Mouse (Mus musculus): ENCODE measurements around the gene Nptx1.

Nptx1 gene

GRCm38 (mm10) chr11:119547183-119547921, at the start of gene Nptx1:
Gene Nptx1 (minus strand): TSS chr11:119547753.
- DNase-seq (ENCODE audit: low spot score) = no peak

GRCm38 (mm10) chr11:119593966-119594365, 46.4 kb upstream of the Nptx1 start:
- DNase-seq (ENCODE audit: low spot score) = no peak

GRCm38 (mm10) chr11:119589242-119589641, 41.7 kb upstream of the Nptx1 start:
- peak; percentile 25 for DNase-seq (ENCODE audit: low spot score)

- no peak for DNase-seq (ENCODE audit: low spot score)
These were observed 39.6 kb upstream of the Nptx1 start for GRCm38 (mm10) chr11:119587112-119587511.

- DNase-seq (ENCODE audit: low spot score) = no peak
These were observed 39.0 kb upstream of the Nptx1 start for GRCm38 (mm10) chr11:119586511-119586910.

DNA sequence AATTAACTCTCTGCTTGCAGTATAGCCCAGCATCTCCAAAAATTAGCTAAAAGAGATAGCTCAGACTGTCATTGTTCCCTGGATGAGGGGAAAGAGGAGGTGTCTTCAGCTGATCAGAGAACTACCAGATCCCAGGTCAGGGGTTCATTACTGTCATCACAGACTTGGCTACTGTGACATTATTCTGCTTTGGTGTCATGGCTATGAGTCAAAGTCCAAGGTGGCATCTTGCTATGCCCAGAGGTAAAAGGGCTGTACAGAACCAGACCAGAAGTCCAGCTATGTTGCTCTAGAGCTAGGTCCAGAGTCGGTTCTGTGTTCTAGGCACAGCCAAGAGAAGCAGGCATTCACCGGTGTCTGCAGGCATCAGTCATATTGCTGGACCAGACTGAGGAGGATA, 30.2 kb upstream of the Nptx1 start:
- DNase-seq (ENCODE audit: low spot score) = no peak

GRCm38 (mm10) chr11:119576855-119577254, 29.3 kb upstream of the Nptx1 start:
- DNase-seq (ENCODE audit: low spot score) = no peak

DNA sequence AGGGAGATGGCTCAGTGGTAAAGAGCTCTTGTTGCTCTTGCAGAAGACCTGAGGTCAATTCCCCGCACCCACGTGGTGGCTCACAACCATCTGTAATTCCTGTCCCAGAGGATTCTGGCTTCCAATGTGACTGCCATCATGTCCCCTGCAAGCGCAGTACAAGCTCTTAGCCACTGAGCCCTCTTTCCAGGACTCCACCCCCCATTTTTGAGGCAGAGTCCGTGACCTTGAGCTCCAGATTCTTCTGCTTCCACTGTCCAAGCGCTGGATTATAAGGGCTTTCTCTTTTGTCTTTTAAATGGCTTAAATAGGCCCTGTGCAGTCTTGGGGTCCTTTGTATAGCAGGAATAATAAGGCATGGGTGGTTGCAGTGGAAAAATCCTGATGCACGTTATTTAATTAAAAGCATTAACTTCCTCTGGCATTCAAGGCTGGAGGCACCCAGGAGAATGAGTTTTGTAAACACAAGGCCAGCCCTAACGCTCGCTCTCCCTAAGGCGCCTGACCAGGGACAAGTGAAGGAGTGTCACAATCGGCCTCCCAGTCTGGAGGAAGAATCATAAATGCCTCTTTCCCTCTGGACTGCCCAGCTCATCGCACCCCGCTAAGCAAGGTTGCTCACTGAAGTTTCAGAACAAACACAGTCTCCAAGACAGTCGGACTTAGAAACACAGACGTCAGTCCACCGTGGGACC, 24.9 kb upstream of the Nptx1 start:
- no peak for DNase-seq (ENCODE audit: low spot score)

GRCm38 (mm10) chr11:119566188-119566587, 18.6 kb upstream of the Nptx1 start:
- DNase-seq (ENCODE audit: low spot score) = no peak

- DNase-seq (ENCODE audit: low spot score) = no peak
These were observed 18.1 kb upstream of the Nptx1 start for GRCm38 (mm10) chr11:119565684-119566083.

- DNase-seq (ENCODE audit: low spot score) = no peak
These were observed 17.5 kb upstream of the Nptx1 start for GRCm38 (mm10) chr11:119565021-119565420.

- no peak for DNase-seq (ENCODE audit: low spot score)
These were observed 16.8 kb upstream of the Nptx1 start for GRCm38 (mm10) chr11:119564383-119564782.

DNA sequence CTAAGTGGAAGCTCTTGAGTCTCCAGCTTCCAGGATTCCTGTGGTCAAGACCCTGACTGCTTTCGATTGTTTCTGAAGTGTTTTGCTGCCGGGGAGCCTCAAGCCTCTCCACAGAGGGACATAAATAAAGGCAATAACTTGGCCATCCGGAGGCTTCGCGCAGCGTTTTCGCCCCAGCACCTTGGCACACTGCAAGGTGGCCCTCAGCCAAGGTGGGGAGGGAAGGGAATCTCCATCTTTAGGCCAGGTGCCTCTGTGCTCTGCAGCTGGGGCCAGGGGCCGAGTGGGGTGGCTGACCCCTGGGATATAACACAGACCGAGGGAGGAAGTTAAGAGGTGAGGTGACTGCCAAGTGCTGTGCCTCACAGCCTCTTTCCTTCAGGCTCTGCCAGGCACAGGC, 15.6 kb upstream of the Nptx1 start:
- no peak for DNase-seq (ENCODE audit: low spot score)

DNA sequence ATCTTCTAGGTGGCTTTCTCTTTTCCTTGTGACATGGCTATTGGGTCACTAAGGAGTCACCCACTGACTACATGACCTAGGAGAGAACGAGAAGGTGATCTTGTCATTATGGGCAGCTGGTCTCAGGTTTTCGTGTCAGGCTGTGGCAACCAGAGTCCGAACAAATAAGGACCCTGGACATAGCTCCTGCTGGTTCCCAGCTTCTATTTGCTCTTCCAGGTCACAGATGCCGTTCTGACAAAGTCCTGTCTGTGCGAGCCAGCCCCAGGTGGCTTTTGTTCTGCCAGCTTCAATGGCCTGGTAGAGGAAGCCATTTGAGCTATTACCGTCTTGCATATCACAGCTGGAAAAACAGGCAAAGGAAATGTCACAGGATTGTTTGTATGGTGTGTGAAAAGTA, 14.7 kb upstream of the Nptx1 start:
- no peak for DNase-seq (ENCODE audit: low spot score)

DNA sequence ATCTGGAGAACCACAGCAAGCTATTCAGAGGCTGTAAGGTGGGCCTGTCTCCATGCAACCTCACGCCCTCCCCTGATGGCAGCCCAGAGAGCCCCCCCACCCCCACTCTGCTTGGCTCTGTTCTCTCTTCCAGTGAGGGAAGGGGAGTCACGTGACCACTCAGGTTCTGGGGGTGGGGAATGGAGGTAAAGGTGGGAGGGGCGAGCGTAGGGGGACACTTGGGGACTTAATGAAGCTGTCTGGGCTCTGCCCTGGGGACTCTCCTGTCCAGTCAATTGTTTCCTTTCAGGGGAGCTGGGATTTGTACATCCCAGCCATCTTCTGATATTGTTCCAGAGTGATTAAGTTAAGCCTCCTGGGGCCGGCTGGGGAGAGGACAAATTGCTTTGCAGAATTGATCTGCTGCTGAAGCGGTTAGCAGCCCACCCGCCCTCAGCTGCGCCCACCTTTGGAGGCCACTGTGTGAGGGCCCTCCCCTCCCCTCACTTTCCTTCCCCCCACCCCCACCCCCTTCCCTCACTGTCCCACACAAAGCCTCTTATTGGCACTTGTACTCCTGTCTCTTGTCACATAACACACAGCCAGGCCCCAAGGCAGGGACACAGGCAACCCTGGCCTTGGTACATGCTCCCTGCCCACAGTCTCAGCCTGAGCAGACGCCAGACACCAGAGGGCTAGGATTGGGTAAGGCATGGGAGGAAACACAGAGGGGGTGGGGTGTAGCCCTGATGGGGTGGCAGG, 11.5 kb upstream of the Nptx1 start:
- no peak for DNase-seq (ENCODE audit: low spot score)

GRCm38 (mm10) chr11:119557940-119558869, 10.7 kb upstream of the Nptx1 start:
- DNase-seq (ENCODE audit: low spot score) = no peak

GRCm38 (mm10) chr11:119555170-119555569, 7.6 kb upstream of the Nptx1 start:
- no peak for DNase-seq (ENCODE audit: low spot score)

DNA sequence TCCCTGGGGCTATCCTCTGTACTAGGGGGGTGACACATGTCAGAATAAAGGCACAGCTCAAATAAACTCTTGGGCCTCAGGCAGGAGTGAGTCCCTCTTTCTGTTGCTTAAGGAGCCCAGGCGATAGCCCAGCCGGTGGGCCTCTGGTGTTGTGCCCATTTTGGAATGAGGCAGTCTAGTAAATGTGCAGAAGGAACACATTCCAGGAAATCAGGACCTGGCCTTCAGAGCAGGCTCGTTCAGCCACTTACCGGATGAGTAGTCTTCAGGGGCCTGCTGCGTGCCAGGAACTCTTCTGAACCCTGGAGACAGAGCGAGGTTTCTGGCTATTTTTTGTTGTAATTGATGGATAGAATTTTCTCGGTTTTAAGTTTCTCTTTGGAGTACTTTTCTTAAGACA, 7.2 kb upstream of the Nptx1 start:
- DNase-seq (ENCODE audit: low spot score) = no peak

- DNase-seq (ENCODE audit: low spot score) = no peak
These were observed 5.6 kb upstream of the Nptx1 start for GRCm38 (mm10) chr11:119552902-119553802.

DNA sequence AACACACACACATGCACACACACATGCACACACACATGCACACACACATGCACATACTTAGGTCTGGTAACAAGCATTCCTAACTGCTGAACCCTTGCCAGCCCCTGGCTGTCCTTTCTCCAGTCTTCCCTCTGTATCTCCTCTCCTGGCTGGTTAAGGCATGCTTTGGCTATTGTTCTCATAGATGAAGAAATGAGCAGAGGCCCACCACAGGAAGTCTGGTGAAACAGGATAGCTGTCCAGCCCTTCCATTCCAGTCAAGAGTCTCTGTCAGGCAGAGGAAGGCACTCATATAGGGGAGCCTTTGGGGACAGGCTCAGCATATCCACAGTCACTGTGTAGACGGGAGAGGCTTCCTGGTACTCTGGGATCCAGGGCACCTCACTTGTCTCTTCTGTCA, 4.7 kb upstream of the Nptx1 start:
- DNase-seq (ENCODE audit: low spot score) = no peak

DNA sequence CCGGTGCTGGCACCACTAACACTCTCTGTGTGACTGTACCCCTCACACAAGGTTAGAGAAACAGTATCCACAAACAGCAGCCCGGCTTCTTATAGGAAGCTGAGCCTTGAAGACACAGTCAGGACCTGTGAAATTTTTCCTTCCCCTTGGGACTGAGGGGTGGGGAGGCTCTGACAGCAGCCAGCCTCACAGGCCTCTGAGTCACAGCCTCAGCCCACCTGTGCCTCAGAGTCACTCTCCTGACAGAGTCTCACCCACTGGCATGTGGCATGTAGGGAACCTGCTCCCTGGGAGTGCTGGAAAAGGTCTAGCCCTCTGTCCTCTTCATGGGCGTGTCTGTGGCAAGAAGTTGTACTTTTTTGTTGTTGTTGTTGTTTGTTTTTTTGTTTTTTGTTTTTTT, 3.9 kb upstream of the Nptx1 start:
- no peak for DNase-seq (ENCODE audit: low spot score)
